Mouse (Mus musculus): Measurements from ENCODE around the gene Tmem132d.

- TF ChIP-seq GATA1 (IDR thresholded peaks at IDR 0.05; ENCODE audit: borderline replicate concordance, low read length) (no peak), FLI1 (IDR thresholded peaks at IDR 0.05; ENCODE audit: low read length) (no peak)
These were observed 442.1 kb downstream of the Tmem132d start for GRCm38 (mm10) chr5:127990826-127991225.

Measured in megakaryocyte, embryonic 14.5 days (primary cell).